Mouse (Mus musculus) forelimb bud, embryonic 11.5 days (tissue): ENCODE measurements around the gene Ermap.

ENCODE experiments used
- DNase-seq: peaks from one replicate; pipeline ENCODE4 v3.0.0-alpha.2; 2012; ENCODE audit warnings: low read depth, low spot score

The Ermap gene

DNA sequence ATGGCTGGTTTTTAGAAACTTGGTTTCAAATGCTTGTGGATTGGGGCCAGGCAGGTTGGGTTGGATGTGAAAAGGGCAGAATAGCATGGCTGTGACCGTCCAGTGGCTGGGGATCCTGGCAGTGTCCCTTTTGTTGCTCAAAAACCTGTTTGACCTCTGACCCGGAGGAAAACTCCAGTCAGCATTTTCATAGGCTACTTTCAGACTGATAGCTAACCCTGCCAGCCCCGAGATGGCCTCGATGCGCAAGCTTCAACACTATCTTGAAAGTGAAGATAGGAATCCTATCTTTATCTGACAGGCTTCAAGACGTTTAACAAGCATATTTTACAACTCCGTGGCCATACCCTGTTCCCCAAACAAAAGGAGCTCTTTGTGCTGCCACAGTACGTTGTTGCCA, 52.5 kb downstream of the Ermap start:
- DNase-seq = no peak

DNA sequence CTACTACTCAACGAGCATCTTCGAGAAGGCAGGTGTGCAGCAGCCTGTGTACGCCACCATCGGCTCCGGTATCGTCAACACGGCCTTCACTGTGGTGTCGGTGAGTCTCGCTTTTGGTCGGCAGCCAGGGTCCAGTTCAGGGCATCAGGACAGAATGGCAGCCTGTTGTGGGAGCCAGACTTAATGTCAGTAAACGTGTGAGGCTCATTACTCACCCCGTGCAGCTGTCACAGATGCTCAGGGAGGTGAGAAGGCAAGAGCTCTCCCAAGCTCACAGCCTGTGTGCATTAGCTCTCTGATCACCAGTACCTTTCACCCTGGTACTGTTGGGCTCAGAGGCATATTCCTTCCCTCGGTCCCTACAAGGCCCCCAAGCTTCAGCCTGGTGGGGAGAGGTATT, 56.0 kb downstream of the Ermap start:
- DNase-seq = no peak

DNA sequence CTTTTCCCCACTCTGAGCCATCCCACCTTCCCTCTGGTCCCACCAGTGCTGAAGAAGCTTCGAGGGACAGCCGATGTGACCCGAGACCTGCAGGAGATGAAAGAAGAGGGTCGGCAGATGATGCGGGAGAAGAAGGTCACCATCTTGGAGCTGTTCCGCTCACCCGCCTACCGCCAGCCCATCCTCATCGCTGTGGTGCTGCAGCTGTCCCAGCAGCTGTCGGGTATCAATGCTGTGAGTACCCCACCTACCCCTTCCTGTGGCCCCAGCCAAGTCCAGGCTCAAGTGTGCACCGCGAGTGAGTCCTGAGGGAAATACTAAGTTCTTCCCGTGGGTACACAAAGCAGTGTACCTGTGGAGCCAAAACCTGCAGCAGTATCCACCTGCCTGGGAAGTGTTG, 56.5 kb downstream of the Ermap start:
- DNase-seq = no peak

DNA sequence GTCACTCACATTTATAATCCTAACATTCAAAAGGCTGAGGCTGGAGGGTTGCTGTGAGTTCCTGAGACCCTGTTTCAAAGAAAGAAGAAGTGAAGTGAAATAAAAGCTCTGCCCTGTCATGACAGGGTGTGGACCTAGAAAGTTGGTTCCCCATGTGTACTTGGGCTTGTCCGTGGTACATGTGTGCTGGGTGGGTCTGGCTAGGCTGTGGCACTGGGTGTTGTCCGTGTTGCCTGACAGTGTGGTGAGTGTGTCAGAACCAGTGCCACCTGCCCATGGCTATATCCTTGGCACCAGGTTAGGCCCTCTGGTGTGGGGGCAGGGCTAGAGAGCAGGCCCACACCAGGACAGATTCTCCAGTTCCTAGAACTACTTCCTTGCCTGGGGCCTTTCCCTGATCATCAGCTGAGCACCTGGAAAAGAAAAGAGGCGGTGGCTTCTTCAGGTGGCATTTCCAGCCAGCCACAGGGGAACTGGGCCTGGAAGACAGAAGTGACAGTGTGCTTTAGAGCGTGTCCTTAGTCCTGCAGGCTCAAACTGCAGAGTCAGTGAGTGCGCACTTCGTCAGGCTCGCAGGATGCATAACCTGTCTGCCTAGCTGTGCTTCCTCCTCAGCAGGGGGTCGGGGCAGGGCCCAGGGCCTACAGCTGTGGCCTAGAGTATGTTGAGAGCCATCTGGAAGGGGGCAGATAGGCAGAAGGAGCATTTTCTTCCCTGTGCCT, 58.5 kb downstream of the Ermap start:
- DNase-seq = no peak

DNA sequence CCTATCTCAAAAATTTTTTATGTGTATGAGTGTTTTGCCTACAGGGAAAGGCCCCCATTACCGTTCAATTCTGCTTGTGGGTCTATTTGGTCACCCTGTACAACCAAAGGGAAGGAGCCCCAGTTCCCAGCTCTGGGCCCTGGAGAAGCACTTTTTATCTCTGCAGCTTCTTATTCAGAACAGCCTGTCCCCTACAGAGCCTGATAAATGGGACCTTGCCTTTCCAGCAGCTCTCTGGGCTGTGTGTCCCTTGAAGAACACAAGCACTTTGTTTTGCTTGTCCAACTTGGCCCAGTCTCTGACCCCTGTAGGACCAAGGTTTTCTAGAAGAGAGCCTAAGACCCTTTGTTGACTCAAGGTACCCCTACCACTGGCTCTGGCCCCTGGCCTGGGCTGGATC, 60.7 kb downstream of the Ermap start:
- DNase-seq = no peak

DNA sequence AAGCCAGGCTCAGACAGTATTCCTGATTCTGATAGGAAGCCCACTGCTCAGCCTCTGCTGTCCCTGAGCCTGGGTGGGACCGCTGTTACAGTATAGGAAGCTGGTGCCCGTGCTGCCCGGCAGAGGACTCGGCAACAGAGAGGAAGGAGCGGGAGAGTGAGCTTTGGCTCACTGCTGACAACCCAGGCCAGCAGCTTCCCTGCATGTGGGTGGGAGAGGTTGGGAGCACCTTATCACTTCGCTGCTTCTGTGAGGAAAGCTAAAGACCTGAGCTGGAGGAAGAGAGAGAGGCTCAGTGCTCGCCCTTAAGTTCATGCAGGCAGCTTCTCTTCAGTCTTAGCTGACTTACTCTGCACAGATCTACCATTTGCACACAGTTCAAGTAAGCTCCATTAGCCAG, 61.3 kb downstream of the Ermap start:
- DNase-seq = no peak

DNA sequence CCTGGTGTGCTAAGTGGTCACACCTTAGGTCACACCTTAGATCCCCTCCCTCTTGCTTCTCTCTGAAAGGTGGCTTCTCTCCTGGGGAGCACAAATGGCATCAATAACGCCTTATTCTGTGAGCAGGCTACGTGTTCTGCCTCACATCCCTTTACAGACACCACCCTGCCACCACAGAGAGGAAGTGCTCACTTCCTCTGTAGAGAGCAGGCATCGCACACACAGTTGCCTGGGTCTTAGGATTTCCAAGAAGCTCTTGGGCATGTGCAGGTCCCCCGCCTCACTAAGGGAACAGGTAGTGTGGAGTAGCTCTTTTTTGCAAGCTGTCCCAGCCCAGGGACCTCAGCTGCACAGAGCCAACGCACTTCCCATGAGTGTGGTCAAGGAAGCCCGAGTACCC, 62.6 kb downstream of the Ermap start:
- no peak for DNase-seq

DNA sequence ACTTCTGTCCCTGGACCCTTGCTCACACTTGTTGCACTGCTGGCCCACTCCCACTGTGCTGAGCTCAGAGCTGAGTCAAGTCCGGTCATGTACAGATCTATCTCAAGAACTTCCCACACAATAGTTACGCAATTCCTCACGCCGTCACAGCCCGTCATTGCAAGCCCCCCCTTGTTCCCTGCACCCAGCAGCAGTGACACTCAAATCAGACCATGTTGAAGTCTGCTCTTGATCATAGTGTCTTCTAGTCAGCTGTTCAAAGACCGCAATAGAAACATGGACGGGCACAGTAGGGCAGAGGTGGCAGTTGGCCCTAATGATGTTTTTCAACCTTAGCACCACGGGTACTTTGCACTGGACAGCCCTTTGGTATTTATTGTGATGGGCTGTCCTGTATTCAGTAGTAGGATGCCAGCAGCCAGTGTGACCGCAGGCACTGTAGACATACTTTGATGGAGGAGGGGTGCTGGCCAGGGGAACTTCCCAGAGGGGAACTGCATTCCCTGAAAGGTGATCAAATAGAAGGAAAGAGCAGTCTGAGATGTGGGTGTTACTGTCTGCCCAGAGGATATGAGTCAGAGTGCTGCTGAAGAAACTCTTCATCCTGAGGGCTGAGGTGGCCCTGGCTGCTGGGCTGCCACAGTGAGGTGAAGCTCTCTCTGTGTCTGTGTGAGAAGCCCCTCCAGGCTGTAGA, 64.1 kb downstream of the Ermap start:
- DNase-seq = no peak
